Mouse (Mus musculus) kidney, embryonic 16.5 days (tissue): ENCODE results near the gene Zfp184. TPM values are rescaled to one million over a fixed set of nuclear protein-coding genes. Genes with fewer than 3 reads are reported as not detected.

Experiments
- ATAC-seq: fragments of 200-750 bp; cut with Nextera tagmentation; 2 replicates; pipeline ENCODE4 v1.8.0; 2017; ENCODE audit warnings: moderate TSS enrichment; ENCODE audit not compliant: low FRiP score, low TSS enrichment
- H3K27ac ChIP-seq: fragments of 300-500 bp; sonication (generic); 2 replicates; pipeline ENCODE4 v1.5.1; 2014; ENCODE audit warnings: low read length
- H3K27me3 ChIP-seq: fragments of 300-500 bp; sonication (generic); 2 replicates; pipeline ENCODE4 v1.6.1; 2014; ENCODE audit warnings: low read length, control low read depth, mixed read lengths; ENCODE audit not compliant: insufficient read depth
- H3K36me3 ChIP-seq: fragments of 300-500 bp; sonication (generic); 2 replicates; pipeline ENCODE4 v1.6.1; 2014; ENCODE audit warnings: low read length, control low read depth, mixed read lengths; ENCODE audit not compliant: insufficient read depth
- H3K4me1 ChIP-seq: fragments of 300-500 bp; sonication (generic); 2 replicates; pipeline ENCODE4 v1.6.1; 2014; ENCODE audit warnings: low read length, control low read depth, mixed read lengths; ENCODE audit not compliant: insufficient read depth
- H3K4me2 ChIP-seq: fragments of 300-500 bp; sonication (generic); replicated peaks from 2 replicates; pipeline ENCODE4 v1.6.1; 2014; ENCODE audit warnings: low read depth, low read length
- H3K4me3 ChIP-seq: fragments of 300-500 bp; sonication (generic); 2 replicates; pipeline ENCODE4 v1.5.1; 2014; ENCODE audit warnings: mild to moderate bottlenecking, low read length
- H3K9ac ChIP-seq: fragments of 300-500 bp; sonication (generic); replicated peaks from 2 replicates; pipeline ENCODE4 v1.6.1; 2014; ENCODE audit warnings: low read length
- H3K9me3 ChIP-seq: fragments of 300-500 bp; sonication (generic); 2 replicates; pipeline ENCODE4 v1.6.1; 2016; ENCODE audit warnings: low read length, control low read depth
- WGBS: fragments of 180-500 bp; shearing (Covaris S2); extraction: QIAGEN DNeasy Blood & Tissue Kit; methylation state at CpG from one replicate; pipeline ENCODE4 v1.1.7; 2014; 5-methylcytosine and 5-hydroxymethylcytosine counted together
- polyA plus RNA-seq: library from polyadenylated mRNA; unstranded; fragments of >200 nt; fragmentation: Nextera tagmentation; extraction: Ambion mirVana; gene quantifications from 2 replicates; pipeline ENCODE4 v1.2.1, GENCODE M21; 2015

Gene Zfp184
- polyA plus RNA-seq, 1 experiment from 2014 or later: 11.6 TPM

GRCm38 (mm10) chr13:21974221-21974725 lies 29.4 kb downstream of the Zfp184 start:
- peak; percentile 92 for ATAC-seq
- under 1% methylated on average over 23 of the region's 23 CpGs for WGBS

GRCm38 (mm10) chr13:21974726-21975473 lies 30.0 kb downstream of the Zfp184 start:
- WGBS: 5% methylated on average over 20 of the region's 20 CpGs
- H3K27ac ChIP-seq: peak overlapping the region; percentile 93
- peak overlapping the region; percentile 83 for H3K9ac ChIP-seq
- 0 out of 2 replicates have a peak, but pooled peaks cover 3% of the 10 kb centered on the region for H3K4me1 ChIP-seq
- H3K27me3 ChIP-seq: 0 out of 2 replicates have a peak, but pooled peaks cover under 1% of the 10 kb centered on the region
- no peaks in the 10 kb centered on the region for H3K36me3 ChIP-seq
- no peaks in the 10 kb centered on the region for H3K9me3 ChIP-seq
- peak; percentile 95 for ATAC-seq
- peak overlapping the region; percentile 77 for H3K4me3 ChIP-seq
- H3K4me2 ChIP-seq: peak overlapping the region; percentile 49

More at GRCm38 (mm10) chr13:21974221-21974725, 29.4 kb downstream of the Zfp184 start:
- Histone ChIP-seq H3K27ac (peak overlapping the region; percentile 93), H3K4me1 (0 out of 2 replicates have a peak, but pooled peaks cover 3% of the 10 kb centered on the region), H3K9ac (peak overlapping the region; percentile 83), H3K9me3 (no peaks in the 10 kb centered on the region), H3K4me2 (peak overlapping the region; percentile 49), H3K4me3 (peak overlapping the region; percentile 77), H3K27me3 (no peaks in the 10 kb centered on the region), H3K36me3 (no peaks in the 10 kb centered on the region)

- peak within 1 kb of the TSS; percentile 74 for H3K9ac ChIP-seq
- peaks cover 46% of the 10 kb centered on the region for H3K27me3 ChIP-seq
- no peaks in the 10 kb centered on the region for H3K36me3 ChIP-seq
- peak; percentile 78 for ATAC-seq
- H3K4me3 ChIP-seq: peak within 1 kb of the TSS; percentile 54
- peak within 1 kb of the TSS; percentile 96 for H3K4me2 ChIP-seq
- under 1% methylated on average over 58 of the region's 58 CpGs for WGBS
- no peaks in the 10 kb centered on the region for H3K9me3 ChIP-seq
- no peak within 1 kb of the TSS for H3K27ac ChIP-seq
- H3K4me1 ChIP-seq: peaks cover 9% of the 10 kb centered on the region
These were observed 36.3 kb downstream of the Zfp184 start, which contains the start of gene Pom121l2 for GRCm38 (mm10) chr13:21980981-21981802. Pom121l2 (plus strand) TSS chr13:21981194.

GRCm38 (mm10) chr13:21981803-21982193 lies 36.9 kb downstream of the Zfp184 start:
- Histone ChIP-seq H3K36me3 (no peaks in the 10 kb centered on the region), H3K27ac (no peak overlapping the region), H3K4me1 (peaks cover 9% of the 10 kb centered on the region), H3K4me2 (peak overlapping the region; percentile 96), H3K9me3 (no peaks in the 10 kb centered on the region), H3K9ac (peak overlapping the region; percentile 74), H3K4me3 (peak overlapping the region; percentile 54), H3K27me3 (peaks cover 51% of the 10 kb centered on the region)
- ATAC-seq: peak; percentile 53; the same call in 1 of the 2 replicates
- WGBS: 3% methylated on average over 17 of the region's 17 CpGs

- peaks cover 60% of the 10 kb centered on the region for H3K27me3 ChIP-seq
- peaks cover 9% of the 10 kb centered on the region for H3K4me1 ChIP-seq
- ATAC-seq: no peak
- no peak overlapping the region for H3K27ac ChIP-seq
- 84% methylated on average over 2 of the region's 2 CpGs for WGBS
- no peaks in the 10 kb centered on the region for H3K9me3 ChIP-seq
- H3K4me3 ChIP-seq: no peak overlapping the region
- no peak overlapping the region for H3K4me2 ChIP-seq
- H3K9ac ChIP-seq: no peak overlapping the region
- H3K36me3 ChIP-seq: no peaks in the 10 kb centered on the region
These were observed 39.6 kb downstream of the Zfp184 start for GRCm38 (mm10) chr13:21984486-21984885.

GRCm38 (mm10) chr13:21992550-21992949 lies 47.7 kb downstream of the Zfp184 start:
- Histone ChIP-seq H3K4me1 (peaks cover 14% of the 10 kb centered on the region), H3K9ac (no peak overlapping the region), H3K36me3 (no peaks in the 10 kb centered on the region), H3K4me2 (no peak overlapping the region), H3K9me3 (peaks cover 8% of the 10 kb centered on the region), H3K4me3 (no peak overlapping the region), H3K27me3 (peaks cover 43% of the 10 kb centered on the region), H3K27ac (no peak overlapping the region)
- no peak for ATAC-seq
- WGBS: 83% methylated on average over 5 of the region's 5 CpGs

- no peak overlapping the region for H3K9ac ChIP-seq
- WGBS: 3% methylated on average over 22 of the region's 22 CpGs
These were observed 49.3 kb downstream of the Zfp184 start for GRCm38 (mm10) chr13:21993957-21994738.

GRCm38 (mm10) chr13:21994896-21995295 lies 50.0 kb downstream of the Zfp184 start:
- no peaks in the 10 kb centered on the region for H3K36me3 ChIP-seq
- 0 out of 2 replicates have a peak overlapping the region, but pooled peaks have one; percentile 11 for H3K9ac ChIP-seq
- ATAC-seq: no peak
- H3K27me3 ChIP-seq: peaks cover 60% of the 10 kb centered on the region
- H3K4me3 ChIP-seq: peak overlapping the region; percentile 50
- H3K27ac ChIP-seq: no peak overlapping the region
- peak overlapping the region; percentile 64 for H3K4me2 ChIP-seq
- peaks cover 8% of the 10 kb centered on the region for H3K9me3 ChIP-seq
- H3K4me1 ChIP-seq: peaks cover 14% of the 10 kb centered on the region
- whole genome bisulfite sequencing: 5% methylated on average over 8 of the region's 8 CpGs

More at GRCm38 (mm10) chr13:21993957-21994738, 49.3 kb downstream of the Zfp184 start:
- H3K4me3 ChIP-seq: no peak overlapping the region
- H3K4me2 ChIP-seq: peak overlapping the region; percentile 21; the same call in 1 of the 2 replicates
- H3K27me3 ChIP-seq: peaks cover 52% of the 10 kb centered on the region
- no peak for ATAC-seq
- H3K9me3 ChIP-seq: peaks cover 8% of the 10 kb centered on the region
- H3K36me3 ChIP-seq: no peaks in the 10 kb centered on the region
- H3K4me1 ChIP-seq: peaks cover 14% of the 10 kb centered on the region
- no peak overlapping the region for H3K27ac ChIP-seq
